Mouse (Mus musculus) heart, embryonic 13.5 days (tissue): ENCODE measurements around the gene Wipf2. TPM values are rescaled to one million over a fixed set of nuclear protein-coding genes. Genes with fewer than 3 reads are reported as not detected.

Source experiments
- ATAC-seq: fragments of 200-750 bp; cut with Nextera tagmentation; 2 replicates; pipeline ENCODE4 v1.8.0; 2017; ENCODE audit warnings: moderate TSS enrichment; ENCODE audit not compliant: insufficient number of reproducible peaks, low FRiP score, low TSS enrichment; ENCODE audit errors: extremely low read depth
- H3K27ac ChIP-seq: fragments of 300-500 bp; sonication (generic); replicated peaks from 2 replicates; pipeline ENCODE4 v1.5.1; 2015; ENCODE audit warnings: moderate library complexity, mild to moderate bottlenecking, inconsistent platforms
- H3K27me3 ChIP-seq: fragments of 300-500 bp; sonication (generic); replicated peaks from 2 replicates; pipeline ENCODE4 v1.6.1; 2015; ENCODE audit warnings: mild to moderate bottlenecking, inconsistent platforms
- H3K36me3 ChIP-seq: fragments of 300-500 bp; sonication (generic); 2 replicates; pipeline ENCODE4 v1.6.1; 2015; ENCODE audit warnings: mild to moderate bottlenecking, inconsistent platforms
- H3K4me1 ChIP-seq: fragments of 300-500 bp; sonication (generic); 2 replicates; pipeline ENCODE4 v1.6.1; 2015; ENCODE audit warnings: inconsistent platforms
- H3K4me2 ChIP-seq: fragments of 300-500 bp; sonication (generic); 2 replicates; pipeline ENCODE4 v1.6.1; 2015; ENCODE audit warnings: inconsistent platforms, mild to moderate bottlenecking, moderate library complexity
- H3K4me3 ChIP-seq: fragments of 300-500 bp; sonication (generic); 2 replicates; pipeline ENCODE4 v1.5.1; 2015; ENCODE audit warnings: moderate library complexity, mild to moderate bottlenecking, inconsistent platforms
- H3K9ac ChIP-seq: fragments of 300-500 bp; sonication (generic); 2 replicates; pipeline ENCODE4 v1.6.1; 2015; ENCODE audit warnings: inconsistent platforms, mild to moderate bottlenecking, moderate library complexity
- H3K9me3 ChIP-seq: fragments of 300-500 bp; sonication (generic); 2 replicates; pipeline ENCODE4 v1.6.1; 2016; ENCODE audit warnings: inconsistent platforms
- WGBS: fragments of 180-500 bp; shearing (Covaris S2); methylation state at CpG from one replicate; pipeline ENCODE4 v1.1.7; 2015; ENCODE audit warnings: mixed read lengths; 5-methylcytosine and 5-hydroxymethylcytosine counted together
- polyA plus RNA-seq: library from polyadenylated mRNA; unstranded; fragments of >200 nt; fragmentation: Nextera tagmentation; extraction: Ambion mirVana; gene quantifications from 2 replicates; pipeline ENCODE4 v1.2.1, GENCODE M21; 2015

Wipf2 gene
- polyA plus RNA-seq, 1 experiment from 2014 or later: 2.6 TPM

GRCm38 (mm10) chr11:98949958-98950460 lies 86.6 kb downstream of the Wipf2 start:
- no peak for ATAC-seq
- Histone ChIP-seq H3K4me3 (no peak overlapping the region), H3K9ac (peak overlapping the region; percentile 69), H3K27ac (peak overlapping the region; percentile 92), H3K4me1 (peaks cover 97% of the 10 kb centered on the region), H3K27me3 (no peaks in the 10 kb centered on the region), H3K4me2 (no peak overlapping the region), H3K36me3 (peaks cover 34% of the 10 kb centered on the region), H3K9me3 (no peaks in the 10 kb centered on the region)
- 80% methylated on average over 7 of the region's 7 CpGs for WGBS

- H3K9ac ChIP-seq: peak overlapping the region; percentile 69
- no peak for ATAC-seq
- H3K36me3 ChIP-seq: peaks cover 34% of the 10 kb centered on the region
- no peak overlapping the region for H3K4me2 ChIP-seq
- peak overlapping the region; percentile 92 for H3K27ac ChIP-seq
- H3K4me1 ChIP-seq: peaks cover 97% of the 10 kb centered on the region
- no peaks in the 10 kb centered on the region for H3K9me3 ChIP-seq
- 77% methylated on average over 9 of the region's 9 CpGs for WGBS
- H3K27me3 ChIP-seq: no peaks in the 10 kb centered on the region
- no peak overlapping the region for H3K4me3 ChIP-seq
Measured at GRCm38 (mm10) chr11:98950484-98950883, 87.0 kb downstream of the Wipf2 start.

- WGBS: 54% methylated on average over 16 of the region's 16 CpGs
- peak overlapping the region; percentile 5; the same call in 1 of the 2 replicates for H3K4me3 ChIP-seq
Measured at GRCm38 (mm10) chr11:98951026-98951906, 87.8 kb downstream of the Wipf2 start.

GRCm38 (mm10) chr11:98952111-98952510 lies 88.7 kb downstream of the Wipf2 start:
- H3K36me3 ChIP-seq: peaks cover 43% of the 10 kb centered on the region
- 85% methylated on average over 1 of the region's 1 CpGs for WGBS
- H3K4me1 ChIP-seq: peaks cover 94% of the 10 kb centered on the region
- H3K27ac ChIP-seq: peak overlapping the region; percentile 17; the same call in 1 of the 2 replicates
- no peaks in the 10 kb centered on the region for H3K9me3 ChIP-seq
- peak overlapping the region; percentile 50; the same call in 1 of the 2 replicates for H3K9ac ChIP-seq
- ATAC-seq: no peak
- no peak overlapping the region for H3K4me2 ChIP-seq
- no peak overlapping the region for H3K4me3 ChIP-seq
- no peaks in the 10 kb centered on the region for H3K27me3 ChIP-seq

More at GRCm38 (mm10) chr11:98951026-98951906, 87.8 kb downstream of the Wipf2 start:
- ATAC-seq: peak; percentile 39; the same call in 1 of the 2 replicates
- Histone ChIP-seq H3K27ac (peak overlapping the region; percentile 92), H3K9me3 (no peaks in the 10 kb centered on the region), H3K4me1 (peaks cover 96% of the 10 kb centered on the region), H3K4me2 (peak overlapping the region; percentile 39), H3K9ac (peak overlapping the region; percentile 78), H3K36me3 (peaks cover 35% of the 10 kb centered on the region), H3K27me3 (no peaks in the 10 kb centered on the region)

GRCm38 (mm10) chr11:98952736-98953135 lies 89.3 kb downstream of the Wipf2 start:
- WGBS: 49% methylated on average over 2 of the region's 2 CpGs
- H3K4me1 ChIP-seq: peaks cover 87% of the 10 kb centered on the region
- H3K4me3 ChIP-seq: no peak overlapping the region
- peak overlapping the region; percentile 17; the same call in 1 of the 2 replicates for H3K27ac ChIP-seq
- no peak for ATAC-seq
- H3K4me2 ChIP-seq: no peak overlapping the region
- no peaks in the 10 kb centered on the region for H3K9me3 ChIP-seq
- peak overlapping the region; percentile 50 for H3K9ac ChIP-seq
- H3K36me3 ChIP-seq: peaks cover 49% of the 10 kb centered on the region
- H3K27me3 ChIP-seq: no peaks in the 10 kb centered on the region

GRCm38 (mm10) chr11:98953361-98953760 lies 89.9 kb downstream of the Wipf2 start:
- peaks cover 81% of the 10 kb centered on the region for H3K4me1 ChIP-seq
- H3K27ac ChIP-seq: peak overlapping the region; percentile 90
- no peaks in the 10 kb centered on the region for H3K9me3 ChIP-seq
- H3K36me3 ChIP-seq: peaks cover 55% of the 10 kb centered on the region
- no peaks in the 10 kb centered on the region for H3K27me3 ChIP-seq
- H3K9ac ChIP-seq: peak overlapping the region; percentile 60
- H3K4me2 ChIP-seq: no peak overlapping the region; the same call in 1 of the 2 replicates
- 20% methylated on average over 2 of the region's 2 CpGs for WGBS
- H3K4me3 ChIP-seq: no peak overlapping the region
- no peak for ATAC-seq

GRCm38 (mm10) chr11:98953835-98954320 lies 90.4 kb downstream of the Wipf2 start:
- Histone ChIP-seq H3K4me3 (peak overlapping the region; percentile 20; the same call in 1 of the 2 replicates), H3K36me3 (peaks cover 55% of the 10 kb centered on the region), H3K4me1 (peaks cover 78% of the 10 kb centered on the region), H3K27me3 (no peaks in the 10 kb centered on the region), H3K9ac (peak overlapping the region; percentile 69), H3K27ac (peak overlapping the region; percentile 90), H3K9me3 (no peaks in the 10 kb centered on the region), H3K4me2 (peak overlapping the region; percentile 57)
- 17% methylated on average over 13 of the region's 13 CpGs for WGBS
- ATAC-seq: no peak

GRCm38 (mm10) chr11:98954373-98954772 lies 90.9 kb downstream of the Wipf2 start:
- peak overlapping the region; percentile 90 for H3K27ac ChIP-seq
- peak; percentile 3; the same call in 1 of the 2 replicates for ATAC-seq
- 5% methylated on average over 10 of the region's 10 CpGs for WGBS
- no peaks in the 10 kb centered on the region for H3K27me3 ChIP-seq
- peak overlapping the region; percentile 69 for H3K9ac ChIP-seq
- peak overlapping the region; percentile 20; the same call in 1 of the 2 replicates for H3K4me3 ChIP-seq
- no peaks in the 10 kb centered on the region for H3K9me3 ChIP-seq
- peak overlapping the region; percentile 57 for H3K4me2 ChIP-seq
- H3K36me3 ChIP-seq: peaks cover 51% of the 10 kb centered on the region
- peaks cover 78% of the 10 kb centered on the region for H3K4me1 ChIP-seq

Other genes starting within 250 kb of the Wipf2 start
- 0.28 and 0.55 TPM in 2 replicates for gene Gm12355, start 238.0 kb upstream of the Wipf2 start, polyA plus RNA-seq
- not detected in 2 replicates for gene Gsdma3, start 237.3 kb upstream of the Wipf2 start, polyA plus RNA-seq
- not detected in 2 replicates for gene Gsdma2, start 216.9 kb upstream of the Wipf2 start, polyA plus RNA-seq
- gene Gsdma, start 199.3 kb upstream of the Wipf2 start, polyA plus RNA-seq: 0.12 TPM in 1 of 2 replicates, not detected in the other
- 165 and 167 TPM in 2 replicates for gene Psmd3, start 181.1 kb upstream of the Wipf2 start, polyA plus RNA-seq
- not detected in 2 replicates for gene Csf3, start 162.4 kb upstream of the Wipf2 start, polyA plus RNA-seq
- gene Med24, start 134.2 kb upstream of the Wipf2 start, polyA plus RNA-seq: 35.1 and 37.4 TPM in 2 replicates
- 30.0 and 32.0 TPM in 2 replicates for gene Thra, start 123.0 kb upstream of the Wipf2 start, polyA plus RNA-seq
- 5.9 and 6.4 TPM in 2 replicates for gene Nr1d1, start 88.3 kb upstream of the Wipf2 start, polyA plus RNA-seq
- gene Msl1, start 68.1 kb upstream of the Wipf2 start, polyA plus RNA-seq: 14.6 and 15.7 TPM in 2 replicates
- 22.3 and 23.1 TPM in 2 replicates for gene Casc3, start 58.7 kb upstream of the Wipf2 start, polyA plus RNA-seq
- gene Rapgefl1, start 26.9 kb upstream of the Wipf2 start, polyA plus RNA-seq: 0.64 and 0.98 TPM in 2 replicates
- gene Cdc6, start 44.2 kb downstream of the Wipf2 start, polyA plus RNA-seq: 21.1 and 22.9 TPM in 2 replicates
- 27.9 and 28.3 TPM in 2 replicates for gene Rara, start 64.2 kb downstream of the Wipf2 start, polyA plus RNA-seq
- gene Gjd3, start 119.4 kb downstream of the Wipf2 start, polyA plus RNA-seq: 1.3 and 3.3 TPM in 2 replicates
- 158 and 170 TPM in 2 replicates for gene Top2a, start 160.6 kb downstream of the Wipf2 start, polyA plus RNA-seq
- 371 and 397 TPM in 2 replicates for gene Igfbp4, start 177.6 kb downstream of the Wipf2 start, polyA plus RNA-seq
- 0.15 and 0.21 TPM in 2 replicates for gene Tns4, start 225.7 kb downstream of the Wipf2 start, polyA plus RNA-seq